Mouse (Mus musculus): ENCODE measurements at regions not wholly inside any gene's neighbourhood (a gene's known extent, or its start where the extent isn't known, plus 50 kb on each side); places are given as distances from the start of the nearest gene placed in this dataset.

DNA sequence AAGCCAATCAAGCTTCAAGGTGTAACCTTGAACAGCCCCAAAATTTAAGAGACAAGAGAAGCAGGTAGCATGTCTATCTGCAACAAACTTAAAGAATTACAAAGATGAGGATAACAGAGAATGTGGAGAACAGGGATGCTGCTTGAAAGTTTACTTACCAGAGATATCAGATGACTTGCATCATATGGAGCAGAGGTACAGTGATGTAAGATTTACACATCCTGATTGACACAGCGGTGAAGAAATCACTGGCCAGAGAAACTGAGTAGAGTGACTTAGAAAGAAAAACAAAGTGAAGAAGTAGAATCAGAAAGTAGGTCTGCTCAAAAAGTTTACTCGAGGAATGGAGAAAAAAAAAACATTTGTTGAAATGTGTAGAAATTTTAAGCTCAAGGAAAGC, 54.6 kb upstream of the 4930523C07Rik start:
- Histone ChIP-seq H3K27me3 (replicated peaks) (no peaks in the 10 kb centered on the region), H3K4me3 (replicated peaks in 1 of 3; ENCODE audit: low read depth in 2 of 3, low read length in 2 of 3, poor library complexity in 1 of 3) (no peak overlapping the region), H3K36me3 (replicated peaks in 1 of 2; ENCODE audit: control insufficient read depth in 1 of 2, insufficient read depth in 1 of 2, low read length in 1 of 2) (no peaks in the 10 kb centered on the region), H3K4me1 (ENCODE audit: control insufficient read depth in 1 of 2, insufficient read depth in 2 of 2) (peaks cover 12 to 63% of the 10 kb centered on the region in 2 experiments), H3K9me3 (replicated peaks; ENCODE audit: low read length) (no peaks in the 10 kb centered on the region), H3K79me2 (replicated peaks; ENCODE audit: control insufficient read depth, extremely low read depth, insufficient read depth, poor library complexity, severe bottlenecking) (no peaks in the 10 kb centered on the region), H3K27ac (ENCODE audit: insufficient read depth, low read depth) (no peak overlapping the region), H3K4me2 (ENCODE audit: insufficient read depth, low read depth, poor library complexity, severe bottlenecking) (no peak overlapping the region), H3K9ac (ENCODE audit: insufficient read depth, low read depth) (no peak overlapping the region)
- in situ Hi-C loops (cut with MboI; ENCODE audit: low pct_ligation_motif_present, low pct_unique_long_range_greater_than_20kb, low sequenced_read_pairs), result no loop called here
- dilution Hi-C loops (cut with MboI; ENCODE audit: extremely low pct_ligation_motif_present, extremely low pct_unique_long_range_greater_than_20kb, low sequenced_read_pairs), result no loop called here
- TF ChIP-seq TBP (conservative IDR thresholded peaks at IDR 0.05; ENCODE audit: low read depth, low read length), result no peak
- no peak for TF ChIP-seq KAT2A (IDR thresholded peaks at IDR 0.05; ENCODE audit: insufficient replicate concordance, low read length)
- TF ChIP-seq EP300 (IDR thresholded peaks at IDR 0.05; ENCODE audit: low read length), result no peak
- no peak for TF ChIP-seq ETS1 (conservative IDR thresholded peaks at IDR 0.05; ENCODE audit: low read depth, low read length)
- TF ChIP-seq GABPA (IDR thresholded peaks at IDR 0.05; ENCODE audit: insufficient replicate concordance, low read depth, low read length), result no peak
- no peak for TF ChIP-seq USF1 (IDR thresholded peaks at IDR 0.05; ENCODE audit: low read depth, low read length)
- no peak for TF ChIP-seq ZKSCAN1 (IDR thresholded peaks at IDR 0.05; ENCODE audit: borderline replicate concordance, low read depth, low read length)
- TF ChIP-seq ZMIZ1 (IDR thresholded peaks at IDR 0.05; ENCODE audit: low read depth, low read length), result no peak
- no peak for DNase-seq (ENCODE audit: extremely low read depth)

DNA sequence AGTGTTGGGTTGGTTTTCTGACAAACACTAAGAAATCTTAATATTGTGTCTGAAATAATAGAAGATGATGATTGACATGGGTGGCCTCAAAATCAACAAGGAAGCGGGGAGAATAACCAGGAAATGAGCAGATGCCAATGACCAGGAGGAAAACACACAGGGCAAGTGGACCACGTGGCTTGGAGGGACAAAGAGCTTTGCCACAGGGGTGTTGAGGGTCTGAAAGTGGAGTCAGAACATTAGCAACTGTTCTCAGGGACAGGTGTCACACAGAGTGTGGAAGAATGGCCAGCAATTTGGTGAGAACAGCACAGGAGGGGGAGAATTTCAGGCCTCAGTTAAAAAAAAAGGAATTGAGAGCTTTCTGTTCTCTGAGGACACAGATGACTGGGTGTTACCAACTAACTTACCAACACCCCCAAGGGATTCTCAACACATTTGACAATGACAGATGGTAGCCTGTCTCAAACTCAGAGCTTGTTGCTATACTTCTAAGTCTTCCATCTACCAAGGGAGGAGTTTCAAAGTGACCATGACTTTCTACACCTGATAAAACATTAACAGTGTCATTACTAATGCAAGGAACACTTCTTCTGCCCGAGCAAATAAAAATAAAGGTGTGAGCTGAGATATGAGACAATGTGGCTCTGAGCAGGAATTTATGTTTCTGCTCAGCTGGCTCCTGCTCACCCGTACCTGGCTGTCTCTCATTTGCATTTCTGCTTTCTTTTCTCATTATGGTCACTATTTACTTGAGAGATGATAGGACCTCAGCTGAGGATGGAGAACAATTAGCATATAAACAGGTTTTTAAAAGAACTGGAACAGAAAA, 52.2 kb upstream of the 4930523C07Rik start:
- Histone ChIP-seq H3K9me3 (replicated peaks; ENCODE audit: low read length) (no peaks in the 10 kb centered on the region), H3K4me1 (ENCODE audit: control insufficient read depth in 1 of 2, insufficient read depth in 2 of 2) (peaks cover 12 to 57% of the 10 kb centered on the region in 2 experiments), H3K9ac (ENCODE audit: insufficient read depth, low read depth) (no peak overlapping the region), H3K79me2 (replicated peaks; ENCODE audit: control insufficient read depth, extremely low read depth, insufficient read depth, poor library complexity, severe bottlenecking) (no peaks in the 10 kb centered on the region), H3K27me3 (replicated peaks) (no peaks in the 10 kb centered on the region), H3K27ac (ENCODE audit: insufficient read depth, low read depth) (peak overlapping the region; percentile 81), H3K36me3 (replicated peaks in 1 of 2; ENCODE audit: control insufficient read depth in 1 of 2, insufficient read depth in 1 of 2, low read length in 1 of 2) (no peaks in the 10 kb centered on the region), H3K4me2 (ENCODE audit: insufficient read depth, low read depth, poor library complexity, severe bottlenecking) (peak overlapping the region; percentile 69), H3K4me3 (replicated peaks in 1 of 3; ENCODE audit: low read depth in 2 of 3, low read length in 2 of 3, poor library complexity in 1 of 3) (no peak overlapping the region)
- in situ Hi-C loops (cut with MboI; ENCODE audit: low pct_ligation_motif_present, low pct_unique_long_range_greater_than_20kb, low sequenced_read_pairs), result no loop called here
- dilution Hi-C loops (cut with MboI; ENCODE audit: extremely low pct_ligation_motif_present, extremely low pct_unique_long_range_greater_than_20kb, low sequenced_read_pairs), result no loop called here
- peak; percentile 91 for DNase-seq (ENCODE audit: extremely low read depth)
- TF ChIP-seq ELF1 (IDR thresholded peaks at IDR 0.05; ENCODE audit: low read depth, low read length) (peak; percentile 68), CTCF (conservative IDR thresholded peaks at IDR 0.05 in 1 of 2, IDR thresholded peaks at IDR 0.05 in 1 of 2; ENCODE audit: low read depth in 2 of 2, low read length in 2 of 2) (no peak), RAD21 (IDR thresholded peaks at IDR 0.05; ENCODE audit: low read depth, low read length) (no peak; the same call in 1 of the 2 replicates), TBP (conservative IDR thresholded peaks at IDR 0.05; ENCODE audit: low read depth, low read length) (peak; percentile 75), MAX (IDR thresholded peaks at IDR 0.05; ENCODE audit: low read length) (peak; percentile 98), RCOR1 (conservative IDR thresholded peaks at IDR 0.05; ENCODE audit: low read depth, low read length) (peak; percentile 90), JUND (conservative IDR thresholded peaks at IDR 0.05; ENCODE audit: low read depth, low read length) (no peak; the same call in none of the 2 replicates), ZKSCAN1 (IDR thresholded peaks at IDR 0.05; ENCODE audit: borderline replicate concordance, low read depth, low read length) (no peak), NELFE (IDR thresholded peaks at IDR 0.05; ENCODE audit: low read depth, low read length) (0 out of 2 replicates have a peak, but pooled peaks have one; percentile 22), BHLHE40 (IDR thresholded peaks at IDR 0.05; ENCODE audit: low read depth, low read length) (peak; percentile 67), IRF4 (IDR thresholded peaks at IDR 0.05; ENCODE audit: low read depth, low read length) (peak; percentile 97), GABPA (IDR thresholded peaks at IDR 0.05; ENCODE audit: insufficient replicate concordance, low read depth, low read length) (no peak), USF2 (conservative IDR thresholded peaks at IDR 0.05; ENCODE audit: low read depth, low read length) (peak; percentile 52), NRF1 (IDR thresholded peaks at IDR 0.05; ENCODE audit: low read depth, low read length) (no peak), MXI1 (IDR thresholded peaks at IDR 0.05; ENCODE audit: low read depth, low read length) (peak; percentile 76), PAX5 (IDR thresholded peaks at IDR 0.05; ENCODE audit: low read length) (no peak), USF1 (IDR thresholded peaks at IDR 0.05; ENCODE audit: low read depth, low read length) (peak; percentile 69), JUN (IDR thresholded peaks at IDR 0.05; ENCODE audit: insufficient read depth, low read depth, low read length) (peak; percentile 58), CHD2 (IDR thresholded peaks at IDR 0.05; ENCODE audit: low read length) (peak; percentile 28; the same call in 1 of the 2 replicates), MYC (IDR thresholded peaks at IDR 0.05; ENCODE audit: low read depth, low read length) (peak; percentile 98), ZNF384 (IDR thresholded peaks at IDR 0.05; ENCODE audit: low read depth, low read length) (peak; percentile 92), KAT2A (IDR thresholded peaks at IDR 0.05; ENCODE audit: insufficient replicate concordance, low read length) (0 out of 2 replicates have a peak, but pooled peaks have one; percentile 34), E2F4 (IDR thresholded peaks at IDR 0.05; ENCODE audit: insufficient replicate concordance, low read depth, low read length) (no peak), MAZ (IDR thresholded peaks at IDR 0.05; ENCODE audit: low read depth, low read length) (no peak; the same call in 1 of the 2 replicates), ZC3H11A (IDR thresholded peaks at IDR 0.05; ENCODE audit: low read depth, low read length) (no peak), ZMIZ1 (IDR thresholded peaks at IDR 0.05; ENCODE audit: low read depth, low read length) (peak; percentile 18; the same call in 1 of the 2 replicates), POLR2A (IDR thresholded peaks at IDR 0.05; ENCODE audit: low read depth, low read length) (no peak), ETS1 (conservative IDR thresholded peaks at IDR 0.05; ENCODE audit: low read depth, low read length) (peak; percentile 84)
